Mouse (Mus musculus): ENCODE measurements around the gene Col13a1. TPM values are rescaled to one million over a fixed set of nuclear protein-coding genes. Genes with fewer than 3 reads are reported as not detected.
A peak's percentile ranks its signal among the peaks of the same experiment; 100 is the strongest.

The Col13a1 gene
- polyA plus RNA-seq, 1 experiment from 2014 or later, result 0.96 TPM

DNA sequence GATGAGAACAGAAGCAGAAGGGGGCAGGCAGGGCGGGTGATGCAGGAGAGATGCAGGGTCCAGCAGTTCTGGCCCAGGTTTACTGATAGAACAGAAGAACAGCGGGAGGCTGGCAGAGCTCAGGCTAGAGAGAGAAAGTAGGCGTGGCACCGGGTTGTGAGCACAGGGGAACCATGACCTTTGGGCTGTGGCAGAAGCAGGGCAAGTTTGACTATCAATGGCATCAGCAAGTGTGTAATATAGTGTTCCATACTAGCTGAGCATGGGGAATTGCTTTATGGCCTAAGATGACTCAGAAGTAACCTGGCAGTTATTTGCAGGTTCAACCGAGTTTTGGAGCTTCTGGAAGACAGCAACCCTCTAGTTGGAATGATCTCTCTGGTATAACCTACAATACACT lies 25.0 kb downstream of the Col13a1 start:
- no peak overlapping the region for H3K9ac ChIP-seq
- H3K27me3 ChIP-seq, result no peaks in the 10 kb centered on the region
- no peak overlapping the region for H3K4me3 ChIP-seq (replicated peaks)
- H3K27ac ChIP-seq, result no peak overlapping the region
- ATAC-seq (ENCODE audit: low FRiP score), result no peak
- WGBS, result 51% methylated on average over 5 of the region's 5 CpGs
- no peaks in the 10 kb centered on the region for H3K36me3 ChIP-seq (replicated peaks)
- H3K4me2 ChIP-seq, result no peak overlapping the region
- H3K4me1 ChIP-seq, result peaks cover 6% of the 10 kb centered on the region; the same call in 1 of the 2 replicates
- no peaks in the 10 kb centered on the region for H3K9me3 ChIP-seq

GRCm38 (mm10) chr10:61949542-61949941 lies 29.4 kb downstream of the Col13a1 start:
- H3K27me3 ChIP-seq, result no peaks in the 10 kb centered on the region
- WGBS, result 71% methylated on average over 6 of the region's 6 CpGs
- no peaks in the 10 kb centered on the region for H3K36me3 ChIP-seq (replicated peaks)
- H3K9ac ChIP-seq, result no peak overlapping the region
- peaks cover 6% of the 10 kb centered on the region; the same call in 1 of the 2 replicates for H3K4me1 ChIP-seq
- no peak overlapping the region for H3K27ac ChIP-seq
- H3K4me2 ChIP-seq, result no peak overlapping the region
- H3K9me3 ChIP-seq, result no peaks in the 10 kb centered on the region
- no peak for ATAC-seq (ENCODE audit: low FRiP score)
- no peak overlapping the region for H3K4me3 ChIP-seq (replicated peaks)

DNA sequence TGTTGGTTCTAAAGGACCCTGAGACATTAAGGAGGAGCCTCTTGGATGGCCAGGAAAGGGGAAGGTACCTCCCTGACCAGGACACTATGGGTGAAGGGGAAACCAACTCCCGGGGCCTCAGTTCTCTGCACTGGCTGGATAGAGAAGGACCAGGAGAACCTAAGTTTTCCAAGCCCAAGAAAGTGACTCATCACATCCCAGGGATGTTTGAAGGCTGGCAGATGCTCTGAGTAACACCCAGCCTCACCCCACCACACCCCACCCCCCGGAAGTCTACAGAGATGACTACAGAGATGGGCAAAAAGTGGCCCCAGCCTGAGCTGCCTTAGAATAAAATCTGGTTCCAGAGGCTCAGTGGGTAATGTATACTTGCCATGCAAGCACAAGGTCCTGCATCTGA lies 34.5 kb downstream of the Col13a1 start:
- 0 out of 2 replicates have a peak, but pooled peaks cover 4% of the 10 kb centered on the region for H3K27me3 ChIP-seq
- H3K4me3 ChIP-seq (replicated peaks), result no peak overlapping the region
- no peak for ATAC-seq (ENCODE audit: low FRiP score)
- no peaks in the 10 kb centered on the region for H3K9me3 ChIP-seq
- no peak overlapping the region for H3K4me2 ChIP-seq
- peaks cover 3% of the 10 kb centered on the region; the same call in 1 of the 2 replicates for H3K4me1 ChIP-seq
- WGBS, result 85% methylated on average over 2 of the region's 2 CpGs
- no peaks in the 10 kb centered on the region for H3K36me3 ChIP-seq (replicated peaks)
- H3K9ac ChIP-seq, result no peak overlapping the region
- no peak overlapping the region for H3K27ac ChIP-seq

DNA sequence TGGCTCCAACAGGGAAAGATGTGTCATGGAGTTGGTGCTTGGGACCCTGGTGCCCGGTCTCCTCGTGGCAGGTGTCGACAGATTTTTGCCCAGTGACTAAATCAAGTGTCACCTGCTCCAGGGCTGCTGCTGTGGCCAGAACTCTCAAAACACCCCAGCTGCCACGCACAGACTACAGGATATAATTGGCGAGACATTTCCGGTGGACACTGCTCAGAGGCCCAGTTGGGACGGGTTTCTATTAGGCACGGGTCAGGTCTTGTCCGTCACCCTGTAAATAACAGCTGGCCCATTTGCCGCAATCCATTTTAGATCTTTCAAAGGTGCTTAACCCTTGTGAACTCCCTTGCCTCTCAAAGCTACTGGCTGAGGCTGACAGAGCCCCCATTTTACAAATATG lies 35.4 kb downstream of the Col13a1 start:
- no peak overlapping the region for H3K9ac ChIP-seq
- H3K4me1 ChIP-seq, result no peaks in the 10 kb centered on the region
- H3K27me3 ChIP-seq, result 0 out of 2 replicates have a peak, but pooled peaks cover 4% of the 10 kb centered on the region
- H3K27ac ChIP-seq, result no peak overlapping the region
- no peak overlapping the region for H3K4me2 ChIP-seq
- H3K9me3 ChIP-seq, result no peaks in the 10 kb centered on the region
- ATAC-seq (ENCODE audit: low FRiP score), result no peak
- H3K36me3 ChIP-seq (replicated peaks), result no peaks in the 10 kb centered on the region
- no peak overlapping the region for H3K4me3 ChIP-seq (replicated peaks)
- WGBS, result 64% methylated on average over 10 of the region's 10 CpGs

GRCm38 (mm10) chr10:61942719-61943118 lies 36.2 kb downstream of the Col13a1 start:
- Histone ChIP-seq H3K4me2 (no peak overlapping the region), H3K27me3 (peaks cover 6% of the 10 kb centered on the region), H3K4me1 (no peaks in the 10 kb centered on the region), H3K9ac (no peak overlapping the region), H3K36me3 (replicated peaks) (no peaks in the 10 kb centered on the region), H3K4me3 (replicated peaks) (no peak overlapping the region), H3K27ac (no peak overlapping the region), H3K9me3 (no peaks in the 10 kb centered on the region)
- ATAC-seq (ENCODE audit: low FRiP score), result no peak
- WGBS, result 83% methylated on average over 2 of the region's 2 CpGs

GRCm38 (mm10) chr10:61936211-61937121 lies 42.4 kb downstream of the Col13a1 start:
- H3K4me3 ChIP-seq (replicated peaks), result 0 out of 2 replicates have a peak overlapping the region, but pooled peaks have one; percentile 11
- H3K9ac ChIP-seq, result no peak overlapping the region
- WGBS, result 2% methylated on average over 28 of the region's 28 CpGs

GRCm38 (mm10) chr10:61931678-61932077 lies 47.2 kb downstream of the Col13a1 start:
- Histone ChIP-seq H3K36me3 (replicated peaks) (no peaks in the 10 kb centered on the region), H3K9ac (no peak overlapping the region), H3K4me3 (replicated peaks) (no peak overlapping the region), H3K27me3 (peaks cover 28% of the 10 kb centered on the region), H3K4me2 (no peak overlapping the region), H3K27ac (no peak overlapping the region), H3K4me1 (peaks cover 15% of the 10 kb centered on the region), H3K9me3 (no peaks in the 10 kb centered on the region)
- no peak for ATAC-seq (ENCODE audit: low FRiP score)
- 71% methylated on average over 6 of the region's 6 CpGs for WGBS

More at GRCm38 (mm10) chr10:61936211-61937121, 42.4 kb downstream of the Col13a1 start:
- ATAC-seq (ENCODE audit: low FRiP score), result no peak
- Histone ChIP-seq H3K4me1 (peaks cover 15% of the 10 kb centered on the region), H3K4me2 (peak overlapping the region; percentile 50), H3K27me3 (peaks cover 35% of the 10 kb centered on the region), H3K9me3 (no peaks in the 10 kb centered on the region), H3K27ac (no peak overlapping the region), H3K36me3 (replicated peaks) (no peaks in the 10 kb centered on the region)

GRCm38 (mm10) chr10:61929901-61930300 lies 49.0 kb downstream of the Col13a1 start:
- Histone ChIP-seq H3K9ac (no peak overlapping the region), H3K4me2 (no peak overlapping the region), H3K4me1 (peaks cover 9% of the 10 kb centered on the region), H3K27me3 (peaks cover 10% of the 10 kb centered on the region; the same call in 1 of the 2 replicates), H3K4me3 (replicated peaks) (no peak overlapping the region), H3K36me3 (replicated peaks) (no peaks in the 10 kb centered on the region), H3K9me3 (no peaks in the 10 kb centered on the region), H3K27ac (no peak overlapping the region)
- no peak for ATAC-seq (ENCODE audit: low FRiP score)
- WGBS, result 79% methylated on average over 6 of the region's 6 CpGs

DNA sequence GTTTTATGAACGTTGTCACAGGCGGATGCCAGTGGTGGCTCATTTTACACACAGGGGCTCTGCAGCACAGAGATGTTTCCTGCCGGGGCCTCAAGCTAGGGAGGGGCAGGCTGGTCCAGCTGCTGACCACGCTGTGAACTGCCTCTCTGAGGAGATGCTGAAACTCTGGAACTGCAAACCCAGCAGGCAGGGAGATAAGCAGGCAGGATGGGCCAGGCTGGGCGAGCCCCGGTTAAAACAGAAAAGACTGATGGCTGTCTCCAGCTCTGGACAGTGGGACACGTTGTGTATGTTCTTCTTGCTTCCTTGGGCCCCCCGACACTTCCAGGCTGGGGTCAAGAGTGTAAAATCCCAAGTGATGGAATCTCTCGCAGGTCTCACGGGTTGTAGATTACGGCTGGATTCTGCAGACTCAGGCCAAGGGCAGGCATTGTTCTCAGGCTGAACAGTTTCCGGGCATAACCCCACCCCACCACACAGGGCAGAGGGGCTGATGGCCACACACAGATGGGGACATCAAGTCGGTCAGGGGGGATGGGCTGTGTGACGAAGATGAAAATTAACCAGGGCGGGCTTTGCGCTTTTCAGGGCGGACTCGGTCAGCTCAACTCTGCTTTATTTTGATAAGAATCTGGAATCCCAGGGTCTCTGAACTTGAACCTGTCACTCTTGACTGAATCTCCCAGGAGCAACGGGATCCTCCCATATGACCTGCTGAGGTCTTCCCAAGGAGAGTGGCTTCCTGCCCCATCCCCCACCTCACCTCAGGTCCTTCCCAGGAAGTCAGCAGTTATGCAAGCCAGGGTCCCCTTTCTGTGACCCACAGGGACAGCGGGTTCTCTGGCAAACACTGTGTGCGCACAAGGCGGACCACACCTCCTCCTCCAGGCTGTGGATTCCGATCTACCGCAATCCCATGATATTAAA lies 49.9 kb downstream of the Col13a1 start:
- Histone ChIP-seq H3K4me2 (peak overlapping the region; percentile 22; the same call in 1 of the 2 replicates), H3K9me3 (no peaks in the 10 kb centered on the region), H3K27ac (0 out of 2 replicates have a peak overlapping the region, but pooled peaks have one; percentile 20), H3K9ac (no peak overlapping the region), H3K4me1 (peaks cover 9% of the 10 kb centered on the region), H3K27me3 (0 out of 2 replicates have a peak, but pooled peaks cover 5% of the 10 kb centered on the region), H3K36me3 (replicated peaks) (no peaks in the 10 kb centered on the region), H3K4me3 (replicated peaks) (no peak overlapping the region)
- ATAC-seq (ENCODE audit: low FRiP score), result no peak
- WGBS, result 21% methylated on average over 24 of the region's 24 CpGs

DNA sequence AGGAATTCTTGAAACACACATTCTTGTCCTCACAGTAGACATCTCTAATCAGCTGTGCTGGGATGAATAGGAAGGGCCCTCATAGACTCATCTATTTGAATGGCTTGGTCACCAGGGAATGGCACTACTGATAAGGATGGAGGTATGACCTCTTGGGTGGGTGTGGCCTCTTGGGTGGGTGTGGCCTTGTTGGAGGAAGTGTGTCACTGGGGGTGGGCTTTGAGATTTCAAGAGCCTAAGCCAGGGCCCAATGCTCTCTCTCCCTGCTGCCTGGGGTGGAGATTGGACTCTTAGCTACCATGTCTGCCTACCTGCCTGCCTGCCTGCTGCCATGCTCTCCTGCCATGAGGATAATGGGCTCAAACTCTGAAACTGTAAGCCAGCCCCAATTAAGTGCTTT lies 53.2 kb downstream of the Col13a1 start:
- H3K9me3 ChIP-seq, result no peaks in the 10 kb centered on the region
- H3K9ac ChIP-seq, result no peak overlapping the region
- H3K4me1 ChIP-seq, result peaks cover 13% of the 10 kb centered on the region
- no peak overlapping the region for H3K4me3 ChIP-seq (replicated peaks)
- H3K4me2 ChIP-seq, result no peak overlapping the region
- ATAC-seq (ENCODE audit: low FRiP score), result no peak
- 0 out of 2 replicates have a peak, but pooled peaks cover 5% of the 10 kb centered on the region for H3K27me3 ChIP-seq
- H3K36me3 ChIP-seq (replicated peaks), result no peaks in the 10 kb centered on the region
- H3K27ac ChIP-seq, result no peak overlapping the region

GRCm38 (mm10) chr10:61920655-61921365 lies 58.1 kb downstream of the Col13a1 start:
- Histone ChIP-seq H3K9me3 (0 out of 2 replicates have a peak, but pooled peaks cover 5% of the 10 kb centered on the region), H3K9ac (no peak overlapping the region), H3K4me2 (no peak overlapping the region), H3K36me3 (replicated peaks) (no peaks in the 10 kb centered on the region), H3K27ac (no peak overlapping the region), H3K4me3 (replicated peaks) (no peak overlapping the region), H3K27me3 (no peaks in the 10 kb centered on the region), H3K4me1 (peaks cover 10% of the 10 kb centered on the region)
- no peak for ATAC-seq (ENCODE audit: low FRiP score)
- 56% methylated on average over 11 of the region's 11 CpGs for WGBS

Data from forebrain, embryonic 12.5 days (tissue).